Mouse (Mus musculus) stomach, embryonic 15.5 days (tissue): ENCODE data around the gene Pan3. TPM values are rescaled to one million over a fixed set of nuclear protein-coding genes. Genes with fewer than 3 reads are reported as not detected.

Source experiments
- ATAC-seq: fragments of 200-750 bp; cut with Nextera tagmentation; 2 replicates; pipeline ENCODE4 v1.8.0; 2017; ENCODE audit warnings: low read depth, moderate number of reproducible peaks, moderate TSS enrichment; ENCODE audit not compliant: insufficient read depth, low FRiP score
- H3K27ac ChIP-seq: fragments of 300-500 bp; sonication (generic); 2 replicates; pipeline ENCODE4 v1.5.1; 2015; ENCODE audit warnings: mild to moderate bottlenecking, inconsistent platforms
- H3K27me3 ChIP-seq: fragments of 300-500 bp; sonication (generic); replicated peaks from 2 replicates; pipeline ENCODE4 v1.6.1; 2015; ENCODE audit warnings: inconsistent platforms
- H3K36me3 ChIP-seq: fragments of 300-500 bp; sonication (generic); 2 replicates; pipeline ENCODE4 v1.6.1; 2015; ENCODE audit warnings: inconsistent platforms
- H3K4me1 ChIP-seq: fragments of 300-500 bp; sonication (generic); 2 replicates; pipeline ENCODE4 v1.6.1; 2015; ENCODE audit warnings: inconsistent platforms
- H3K4me2 ChIP-seq: fragments of 300-500 bp; sonication (generic); 2 replicates; pipeline ENCODE4 v1.6.1; 2015; ENCODE audit warnings: mild to moderate bottlenecking, inconsistent platforms
- H3K4me3 ChIP-seq: fragments of 300-500 bp; sonication (generic); replicated peaks from 2 replicates; pipeline ENCODE4 v1.5.1; 2015; ENCODE audit warnings: inconsistent platforms
- H3K9ac ChIP-seq: fragments of 300-500 bp; sonication (generic); 2 replicates; pipeline ENCODE4 v1.6.1; 2015; ENCODE audit warnings: inconsistent platforms
- H3K9me3 ChIP-seq: fragments of 300-500 bp; sonication (generic); 2 replicates; pipeline ENCODE4 v1.6.1; 2016; ENCODE audit warnings: inconsistent platforms
- WGBS: fragments of 180-500 bp; shearing (Covaris S2); methylation state at CpG from one replicate; pipeline ENCODE4 v1.1.7; 2015; 5-methylcytosine and 5-hydroxymethylcytosine counted together
- polyA plus RNA-seq: library from polyadenylated mRNA; unstranded; fragments of >200 nt; fragmentation: Nextera tagmentation; extraction: Ambion mirVana; gene quantifications from 2 replicates; pipeline ENCODE4 v1.2.1, GENCODE M21; 2015

Pan3 gene
- polyA plus RNA-seq, 1 experiment from 2014 or later, result 86.6 TPM

GRCm38 (mm10) chr5:147493205-147493604 is 63.2 kb downstream of the Pan3 start:
- no peak for ATAC-seq
- Histone ChIP-seq H3K4me2 (no peak overlapping the region), H3K9me3 (no peaks in the 10 kb centered on the region), H3K27ac (no peak overlapping the region), H3K27me3 (no peaks in the 10 kb centered on the region), H3K36me3 (0 out of 2 replicates have a peak, but pooled peaks cover 2% of the 10 kb centered on the region), H3K4me3 (no peak overlapping the region), H3K9ac (no peak overlapping the region), H3K4me1 (no peaks in the 10 kb centered on the region)
- WGBS, result 78% methylated on average over 1 of the region's 1 CpGs

GRCm38 (mm10) chr5:147493685-147494084 is 63.7 kb downstream of the Pan3 start:
- Histone ChIP-seq H3K9ac (no peak overlapping the region), H3K27me3 (no peaks in the 10 kb centered on the region), H3K4me1 (no peaks in the 10 kb centered on the region), H3K4me2 (no peak overlapping the region), H3K9me3 (no peaks in the 10 kb centered on the region), H3K27ac (no peak overlapping the region), H3K36me3 (no peaks in the 10 kb centered on the region), H3K4me3 (no peak overlapping the region)
- WGBS, result 77% methylated on average over 8 of the region's 8 CpGs
- no peak for ATAC-seq

GRCm38 (mm10) chr5:147494388-147494787 is 64.4 kb downstream of the Pan3 start:
- ATAC-seq, result no peak
- no peaks in the 10 kb centered on the region for H3K4me1 ChIP-seq
- no peak overlapping the region for H3K27ac ChIP-seq
- 87% methylated on average over 4 of the region's 4 CpGs for WGBS
- no peak overlapping the region for H3K9ac ChIP-seq
- no peak overlapping the region for H3K4me2 ChIP-seq
- H3K36me3 ChIP-seq, result no peaks in the 10 kb centered on the region
- no peaks in the 10 kb centered on the region for H3K27me3 ChIP-seq
- H3K4me3 ChIP-seq, result no peak overlapping the region
- no peaks in the 10 kb centered on the region for H3K9me3 ChIP-seq

- Histone ChIP-seq H3K4me2 (no peak overlapping the region), H3K4me3 (no peak overlapping the region), H3K4me1 (no peaks in the 10 kb centered on the region), H3K9me3 (no peaks in the 10 kb centered on the region), H3K36me3 (no peaks in the 10 kb centered on the region), H3K27me3 (no peaks in the 10 kb centered on the region), H3K27ac (no peak overlapping the region), H3K9ac (no peak overlapping the region)
- whole genome bisulfite sequencing, result 75% methylated on average over 10 of the region's 10 CpGs
- ATAC-seq, result no peak
Observed at GRCm38 (mm10) chr5:147494791-147495376, 64.9 kb downstream of the Pan3 start.

- no peaks in the 10 kb centered on the region; the same call in 1 of the 2 replicates for H3K4me1 ChIP-seq
- H3K4me3 ChIP-seq, result no peak overlapping the region
- H3K36me3 ChIP-seq, result no peaks in the 10 kb centered on the region
- WGBS, result 76% methylated on average over 2 of the region's 2 CpGs
- H3K9me3 ChIP-seq, result no peaks in the 10 kb centered on the region
- H3K27ac ChIP-seq, result no peak overlapping the region
- ATAC-seq, result no peak
- no peaks in the 10 kb centered on the region for H3K27me3 ChIP-seq
- H3K4me2 ChIP-seq, result no peak overlapping the region
- no peak overlapping the region for H3K9ac ChIP-seq
Observed at GRCm38 (mm10) chr5:147495961-147496360, 66.0 kb downstream of the Pan3 start.

- H3K36me3 ChIP-seq, result no peaks in the 10 kb centered on the region
- H3K9me3 ChIP-seq, result no peaks in the 10 kb centered on the region
- no peak overlapping the region for H3K4me2 ChIP-seq
- 75% methylated on average over 4 of the region's 4 CpGs for WGBS
- no peak overlapping the region for H3K9ac ChIP-seq
- H3K4me3 ChIP-seq, result no peak overlapping the region
- ATAC-seq, result no peak
- H3K27me3 ChIP-seq, result no peaks in the 10 kb centered on the region
- H3K27ac ChIP-seq, result no peak overlapping the region
- no peaks in the 10 kb centered on the region; the same call in 1 of the 2 replicates for H3K4me1 ChIP-seq
Observed at GRCm38 (mm10) chr5:147496921-147497320, 67.0 kb downstream of the Pan3 start.

GRCm38 (mm10) chr5:147497714-147498113 is 67.8 kb downstream of the Pan3 start:
- no peak overlapping the region for H3K9ac ChIP-seq
- H3K9me3 ChIP-seq, result no peaks in the 10 kb centered on the region
- no peaks in the 10 kb centered on the region for H3K27me3 ChIP-seq
- no peaks in the 10 kb centered on the region for H3K36me3 ChIP-seq
- 54% methylated on average over 3 of the region's 3 CpGs for WGBS
- no peak overlapping the region for H3K4me3 ChIP-seq
- no peaks in the 10 kb centered on the region; the same call in 1 of the 2 replicates for H3K4me1 ChIP-seq
- no peak for ATAC-seq
- H3K4me2 ChIP-seq, result no peak overlapping the region
- H3K27ac ChIP-seq, result no peak overlapping the region

- no peak for ATAC-seq
- H3K27me3 ChIP-seq, result no peaks in the 10 kb centered on the region
- no peaks in the 10 kb centered on the region; the same call in 1 of the 2 replicates for H3K4me1 ChIP-seq
- H3K9ac ChIP-seq, result no peak overlapping the region
- no peak overlapping the region for H3K4me3 ChIP-seq
- 83% methylated on average over 2 of the region's 2 CpGs for WGBS
- no peak overlapping the region for H3K27ac ChIP-seq
- H3K36me3 ChIP-seq, result no peaks in the 10 kb centered on the region
- no peaks in the 10 kb centered on the region for H3K9me3 ChIP-seq
- H3K4me2 ChIP-seq, result no peak overlapping the region
Observed at GRCm38 (mm10) chr5:147501456-147501998, 71.6 kb downstream of the Pan3 start.

- no peak overlapping the region for H3K4me3 ChIP-seq
- H3K4me2 ChIP-seq, result no peak overlapping the region
- no peaks in the 10 kb centered on the region; the same call in 1 of the 2 replicates for H3K4me1 ChIP-seq
- H3K27ac ChIP-seq, result no peak overlapping the region
- WGBS, result 68% methylated on average over 2 of the region's 2 CpGs
- H3K9me3 ChIP-seq, result no peaks in the 10 kb centered on the region
- ATAC-seq, result no peak
- H3K27me3 ChIP-seq, result no peaks in the 10 kb centered on the region
- H3K36me3 ChIP-seq, result no peaks in the 10 kb centered on the region
- H3K9ac ChIP-seq, result no peak overlapping the region
Observed at GRCm38 (mm10) chr5:147502921-147503320, 73.0 kb downstream of the Pan3 start.

GRCm38 (mm10) chr5:147511350-147511749 is 81.4 kb downstream of the Pan3 start:
- H3K36me3 ChIP-seq, result no peaks in the 10 kb centered on the region

GRCm38 (mm10) chr5:147527006-147527405 is 97.0 kb downstream of the Pan3 start:
- H3K4me1 ChIP-seq, result no peaks in the 10 kb centered on the region
- no peaks in the 10 kb centered on the region; the same call in 1 of the 2 replicates for H3K36me3 ChIP-seq
- ATAC-seq, result no peak
- 80% methylated on average over 6 of the region's 6 CpGs for WGBS
- no peak overlapping the region for H3K4me3 ChIP-seq
- no peak overlapping the region for H3K27ac ChIP-seq
- H3K9ac ChIP-seq, result no peak overlapping the region
- H3K9me3 ChIP-seq, result no peaks in the 10 kb centered on the region
- H3K4me2 ChIP-seq, result no peak overlapping the region
- H3K27me3 ChIP-seq, result no peaks in the 10 kb centered on the region

More at GRCm38 (mm10) chr5:147511350-147511749, 81.4 kb downstream of the Pan3 start:
- Histone ChIP-seq H3K4me3 (no peak overlapping the region), H3K9me3 (no peaks in the 10 kb centered on the region), H3K9ac (no peak overlapping the region), H3K27ac (no peak overlapping the region), H3K4me1 (no peaks in the 10 kb centered on the region), H3K27me3 (no peaks in the 10 kb centered on the region), H3K4me2 (no peak overlapping the region)
- WGBS, result 93% methylated on average over 9 of the region's 9 CpGs
- ATAC-seq, result no peak

- no peak overlapping the region for H3K4me2 ChIP-seq
- WGBS, result 65% methylated on average over 3 of the region's 3 CpGs
- no peaks in the 10 kb centered on the region for H3K4me1 ChIP-seq
- no peak overlapping the region for H3K27ac ChIP-seq
- no peaks in the 10 kb centered on the region for H3K9me3 ChIP-seq
- H3K36me3 ChIP-seq, result no peaks in the 10 kb centered on the region
- no peaks in the 10 kb centered on the region for H3K27me3 ChIP-seq
- H3K9ac ChIP-seq, result no peak overlapping the region
- no peak for ATAC-seq
- H3K4me3 ChIP-seq, result no peak overlapping the region
Observed at GRCm38 (mm10) chr5:147527788-147528187, 97.8 kb downstream of the Pan3 start.
